Mouse (Mus musculus): ENCODE measurements at regions not wholly inside any gene's neighbourhood (a gene's known extent, or its start where the extent isn't known, plus 50 kb on each side); places are given as distances from the start of the nearest gene placed in this dataset.

DNA sequence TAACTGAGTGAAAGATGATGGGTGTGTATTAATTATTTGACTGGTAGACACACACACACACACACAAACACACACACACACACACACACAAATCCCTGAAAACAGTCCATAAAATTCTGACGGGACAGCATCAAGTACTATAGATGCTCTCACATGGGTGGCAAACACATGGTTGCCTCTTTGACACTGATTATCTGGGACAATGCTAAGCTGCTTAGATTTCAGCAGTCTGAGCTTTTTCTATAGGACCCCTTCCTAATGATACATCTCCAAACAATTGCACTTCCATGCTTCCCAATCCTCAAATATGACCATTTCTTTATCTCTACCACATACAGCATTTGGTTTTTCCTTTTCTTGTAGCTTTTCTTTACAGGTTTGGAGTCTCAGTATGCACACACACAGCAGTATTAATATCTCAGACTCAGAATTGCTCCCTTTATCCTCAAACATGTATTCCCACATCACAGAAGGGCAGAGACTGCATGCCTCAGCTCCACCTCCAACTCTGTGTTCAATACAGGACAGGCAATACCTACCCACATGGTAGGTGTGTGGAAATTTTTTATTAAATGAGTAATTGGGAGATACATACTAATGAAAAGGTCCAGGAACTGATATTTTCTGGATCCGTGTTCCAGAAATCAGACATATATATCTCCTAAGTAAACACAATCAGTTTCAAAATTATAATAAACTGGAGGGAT lies 110.1 kb upstream of the Igf1 start:
- no peak for DNase-seq (ENCODE audit: low read depth, low spot score)
- no peak overlapping the region for H3K27ac ChIP-seq (ENCODE audit: insufficient read depth, low read depth, low read length, poor library complexity, severe bottlenecking)
- H3K36me3 ChIP-seq (ENCODE audit: control insufficient read depth, insufficient read depth, low read length, poor library complexity, severe bottlenecking), result no peaks in the 10 kb centered on the region
- no peak overlapping the region for H3K9ac ChIP-seq (ENCODE audit: insufficient read depth, low read depth, low read length, poor library complexity, severe bottlenecking)
- H3K9me3 ChIP-seq (ENCODE audit: control insufficient read depth, insufficient read depth, low read depth, low read length), result no peaks in the 10 kb centered on the region
- in situ Hi-C loops (cut with MboI; ENCODE audit: low sequenced_read_pairs in 2 of 2, unreplicated experiment in 2 of 2), result no loop called here
- no peaks in the 10 kb centered on the region for H3K4me1 ChIP-seq (ENCODE audit: control insufficient read depth in 2 of 2, insufficient read depth in 2 of 2, low read length in 2 of 2, poor library complexity in 1 of 2)
- no peak for TF ChIP-seq ZC3H11A (IDR thresholded peaks at IDR 0.05; ENCODE audit: borderline replicate concordance, low read depth, low read length)
- no peak for TF ChIP-seq HCFC1 (IDR thresholded peaks at IDR 0.05; ENCODE audit: borderline replicate concordance, insufficient read depth, low read length)
- no peak for TF ChIP-seq CHD2 (IDR thresholded peaks at IDR 0.05; ENCODE audit: low read depth, low read length)
- TF ChIP-seq ZNF384 (IDR thresholded peaks at IDR 0.05; ENCODE audit: low read depth, low read length), result no peak
- TF ChIP-seq MAFK (IDR thresholded peaks at IDR 0.05; ENCODE audit: insufficient read depth, low read depth, low read length), result no peak
- H3K4me3 ChIP-seq (ENCODE audit: insufficient read depth in 1 of 2, low read depth in 1 of 2, low read length in 2 of 2, poor library complexity in 1 of 2, severe bottlenecking in 1 of 2), result no peak overlapping the region

DNA sequence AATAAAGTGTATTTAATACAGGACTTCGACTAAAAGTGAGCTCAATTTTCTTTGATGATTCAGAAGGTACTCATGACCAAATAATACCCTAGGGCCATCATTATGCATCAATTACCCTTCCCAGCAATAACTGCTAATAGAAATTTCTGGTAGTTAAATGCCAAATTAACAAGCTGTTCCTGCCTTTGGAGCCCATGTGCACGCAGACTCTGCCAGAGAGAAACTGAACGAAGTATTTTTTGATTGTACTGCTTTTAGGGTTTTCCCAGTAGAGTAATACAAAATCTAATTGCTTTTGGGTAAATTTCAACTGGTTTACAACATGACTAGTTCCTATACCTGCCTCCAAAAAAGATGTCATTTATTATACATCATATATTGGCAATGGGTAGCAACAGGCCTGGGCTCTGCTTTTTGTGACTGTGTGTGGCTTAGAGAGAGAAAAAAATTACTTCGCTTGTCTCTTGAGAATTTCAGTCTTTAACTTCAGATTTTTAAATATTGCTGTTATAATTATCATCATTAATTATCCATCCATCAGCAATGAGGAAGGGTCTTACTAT lies 109.4 kb upstream of the Igf1 start:
- DNase-seq (ENCODE audit: low read depth, low spot score), result no peak
- no peak overlapping the region for H3K27ac ChIP-seq (ENCODE audit: insufficient read depth, low read depth, low read length, poor library complexity, severe bottlenecking)
- H3K4me3 ChIP-seq (ENCODE audit: insufficient read depth in 1 of 2, low read depth in 1 of 2, low read length in 2 of 2, poor library complexity in 1 of 2, severe bottlenecking in 1 of 2), result no peak overlapping the region
- H3K9ac ChIP-seq (ENCODE audit: insufficient read depth, low read depth, low read length, poor library complexity, severe bottlenecking), result no peak overlapping the region
- in situ Hi-C loops (cut with MboI; ENCODE audit: low sequenced_read_pairs in 2 of 2, unreplicated experiment in 2 of 2), result no loop called here
- H3K4me1 ChIP-seq (ENCODE audit: control insufficient read depth in 2 of 2, insufficient read depth in 2 of 2, low read length in 2 of 2, poor library complexity in 1 of 2), result no peaks in the 10 kb centered on the region
- no peaks in the 10 kb centered on the region for H3K9me3 ChIP-seq (ENCODE audit: control insufficient read depth, insufficient read depth, low read depth, low read length)
- TF ChIP-seq ZNF384 (IDR thresholded peaks at IDR 0.05; ENCODE audit: low read depth, low read length), result no peak
- TF ChIP-seq CHD2 (IDR thresholded peaks at IDR 0.05; ENCODE audit: low read depth, low read length), result no peak
- no peak for TF ChIP-seq ZC3H11A (IDR thresholded peaks at IDR 0.05; ENCODE audit: borderline replicate concordance, low read depth, low read length)
- H3K36me3 ChIP-seq (ENCODE audit: control insufficient read depth, insufficient read depth, low read length, poor library complexity, severe bottlenecking), result no peaks in the 10 kb centered on the region

DNA sequence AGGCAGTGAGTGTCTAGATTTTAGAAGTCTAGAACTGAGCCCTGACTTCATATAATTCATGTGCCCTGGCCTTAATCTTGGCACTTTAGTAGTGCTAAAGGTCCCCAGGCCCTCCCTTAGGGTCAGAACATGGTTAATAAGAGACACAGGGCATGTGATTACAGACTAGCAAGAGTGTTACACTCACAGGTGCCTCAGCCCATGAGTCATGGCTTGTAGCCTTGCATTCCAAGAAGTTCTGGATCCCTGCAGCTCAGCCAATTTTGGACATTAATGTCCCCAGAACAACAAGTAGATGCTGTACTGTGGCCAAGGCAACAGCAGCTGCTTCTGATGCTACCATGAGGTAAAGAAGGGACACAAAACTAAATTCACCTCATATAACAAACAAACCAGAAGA lies 107.7 kb upstream of the Igf1 start:
- in situ Hi-C loops (cut with MboI; ENCODE audit: low sequenced_read_pairs in 2 of 2, unreplicated experiment in 2 of 2), result no loop called here
- Histone ChIP-seq H3K4me1 (ENCODE audit: control insufficient read depth in 2 of 2, insufficient read depth in 2 of 2, low read length in 2 of 2, poor library complexity in 1 of 2) (no peaks in the 10 kb centered on the region), H3K9ac (ENCODE audit: insufficient read depth, low read depth, low read length, poor library complexity, severe bottlenecking) (no peak overlapping the region), H3K4me3 (ENCODE audit: insufficient read depth in 1 of 2, low read depth in 1 of 2, low read length in 2 of 2, poor library complexity in 1 of 2, severe bottlenecking in 1 of 2) (no peak overlapping the region), H3K27ac (ENCODE audit: insufficient read depth, low read depth, low read length, poor library complexity, severe bottlenecking) (no peak overlapping the region), H3K36me3 (ENCODE audit: control insufficient read depth, insufficient read depth, low read length, poor library complexity, severe bottlenecking) (no peaks in the 10 kb centered on the region), H3K9me3 (ENCODE audit: control insufficient read depth, insufficient read depth, low read depth, low read length) (no peaks in the 10 kb centered on the region)
- TF ChIP-seq MAFK (IDR thresholded peaks at IDR 0.05; ENCODE audit: insufficient read depth, low read depth, low read length) (no peak), HCFC1 (IDR thresholded peaks at IDR 0.05; ENCODE audit: borderline replicate concordance, insufficient read depth, low read length) (no peak), CHD2 (IDR thresholded peaks at IDR 0.05; ENCODE audit: low read depth, low read length) (no peak), ZNF384 (IDR thresholded peaks at IDR 0.05; ENCODE audit: low read depth, low read length) (no peak), ZC3H11A (IDR thresholded peaks at IDR 0.05; ENCODE audit: borderline replicate concordance, low read depth, low read length) (no peak)
- DNase-seq (ENCODE audit: low read depth, low spot score), result no peak

DNA sequence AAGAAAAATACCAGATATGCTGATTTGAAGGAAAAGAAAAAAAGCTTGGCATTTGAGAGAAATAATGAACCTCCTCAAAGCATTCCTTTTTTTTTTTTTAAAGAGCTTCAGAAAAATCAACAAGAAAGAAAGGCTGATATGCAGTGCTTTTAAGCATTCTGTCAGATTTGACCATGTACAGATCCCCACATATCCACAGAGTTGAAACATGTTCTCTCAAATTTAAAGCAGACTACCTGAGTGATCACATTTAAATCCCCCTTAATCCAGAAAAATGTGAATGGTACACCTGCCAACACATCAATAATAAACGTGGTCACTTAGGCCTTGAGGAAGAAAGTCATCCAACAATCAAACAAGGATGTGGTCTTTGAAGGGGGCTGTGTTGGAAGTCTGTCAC lies 107.1 kb upstream of the Igf1 start:
- no peak overlapping the region for H3K4me3 ChIP-seq (ENCODE audit: insufficient read depth in 1 of 2, low read depth in 1 of 2, low read length in 2 of 2, poor library complexity in 1 of 2, severe bottlenecking in 1 of 2)
- DNase-seq (ENCODE audit: low read depth, low spot score), result no peak
- in situ Hi-C loops (cut with MboI; ENCODE audit: low sequenced_read_pairs in 2 of 2, unreplicated experiment in 2 of 2), result no loop called here
- H3K36me3 ChIP-seq (ENCODE audit: control insufficient read depth, insufficient read depth, low read length, poor library complexity, severe bottlenecking), result no peaks in the 10 kb centered on the region
- no peaks in the 10 kb centered on the region for H3K9me3 ChIP-seq (ENCODE audit: control insufficient read depth, insufficient read depth, low read depth, low read length)
- H3K9ac ChIP-seq (ENCODE audit: insufficient read depth, low read depth, low read length, poor library complexity, severe bottlenecking), result no peak overlapping the region
- no peaks in the 10 kb centered on the region for H3K4me1 ChIP-seq (ENCODE audit: control insufficient read depth in 2 of 2, insufficient read depth in 2 of 2, low read length in 2 of 2, poor library complexity in 1 of 2)
- no peak overlapping the region for H3K27ac ChIP-seq (ENCODE audit: insufficient read depth, low read depth, low read length, poor library complexity, severe bottlenecking)
- TF ChIP-seq HCFC1 (IDR thresholded peaks at IDR 0.05; ENCODE audit: borderline replicate concordance, insufficient read depth, low read length) (no peak), ZNF384 (IDR thresholded peaks at IDR 0.05; ENCODE audit: low read depth, low read length) (no peak), MAFK (IDR thresholded peaks at IDR 0.05; ENCODE audit: insufficient read depth, low read depth, low read length) (no peak), CHD2 (IDR thresholded peaks at IDR 0.05; ENCODE audit: low read depth, low read length) (no peak), ZC3H11A (IDR thresholded peaks at IDR 0.05; ENCODE audit: borderline replicate concordance, low read depth, low read length) (no peak)

Measured in ES-E14 (cell line).